Mouse (Mus musculus): ENCODE measurements around the gene Tppp3. TPM values are rescaled to one million over a fixed set of nuclear protein-coding genes. Genes with fewer than 3 reads are reported as not detected.

Gene Tppp3
- polyA plus RNA-seq, 1 experiment from 2014 or later, result 13.5 TPM

DNA sequence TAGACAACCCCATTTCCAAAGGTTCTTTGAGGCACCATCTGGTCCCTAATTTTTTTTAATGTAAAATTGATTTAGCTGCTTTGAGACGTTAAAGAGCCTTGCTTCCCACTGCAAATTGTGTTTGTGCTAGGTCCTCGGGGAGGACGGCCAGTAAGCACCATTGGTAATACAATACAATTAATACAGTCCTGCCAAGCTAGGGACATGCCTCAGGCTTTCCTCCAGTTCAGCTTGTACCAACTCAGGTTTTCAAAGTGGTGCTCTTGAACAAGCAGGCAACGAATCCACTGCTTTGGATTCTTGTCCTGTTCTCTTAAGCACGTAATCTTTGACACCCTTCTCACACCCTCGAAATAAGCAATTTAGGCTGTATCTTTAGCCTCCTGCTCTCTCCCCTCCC is 38.3 kb downstream of the Tppp3 start:
- H3K4me3 ChIP-seq, result no peak overlapping the region
- H3K36me3 ChIP-seq, result no peaks in the 10 kb centered on the region
- DNase-seq (ENCODE audit: low spot score), result no peak
- peaks cover 7% of the 10 kb centered on the region; the same call in 1 of the 2 replicates for H3K27me3 ChIP-seq (ENCODE audit: low read depth, poor library complexity, severe bottlenecking)
- H3K9me3 ChIP-seq (replicated peaks), result no peaks in the 10 kb centered on the region
- no peak overlapping the region for H3K27ac ChIP-seq
- WGBS, result 74% methylated on average over 6 of the region's 6 CpGs
- no peaks in the 10 kb centered on the region for H3K4me1 ChIP-seq

DNA sequence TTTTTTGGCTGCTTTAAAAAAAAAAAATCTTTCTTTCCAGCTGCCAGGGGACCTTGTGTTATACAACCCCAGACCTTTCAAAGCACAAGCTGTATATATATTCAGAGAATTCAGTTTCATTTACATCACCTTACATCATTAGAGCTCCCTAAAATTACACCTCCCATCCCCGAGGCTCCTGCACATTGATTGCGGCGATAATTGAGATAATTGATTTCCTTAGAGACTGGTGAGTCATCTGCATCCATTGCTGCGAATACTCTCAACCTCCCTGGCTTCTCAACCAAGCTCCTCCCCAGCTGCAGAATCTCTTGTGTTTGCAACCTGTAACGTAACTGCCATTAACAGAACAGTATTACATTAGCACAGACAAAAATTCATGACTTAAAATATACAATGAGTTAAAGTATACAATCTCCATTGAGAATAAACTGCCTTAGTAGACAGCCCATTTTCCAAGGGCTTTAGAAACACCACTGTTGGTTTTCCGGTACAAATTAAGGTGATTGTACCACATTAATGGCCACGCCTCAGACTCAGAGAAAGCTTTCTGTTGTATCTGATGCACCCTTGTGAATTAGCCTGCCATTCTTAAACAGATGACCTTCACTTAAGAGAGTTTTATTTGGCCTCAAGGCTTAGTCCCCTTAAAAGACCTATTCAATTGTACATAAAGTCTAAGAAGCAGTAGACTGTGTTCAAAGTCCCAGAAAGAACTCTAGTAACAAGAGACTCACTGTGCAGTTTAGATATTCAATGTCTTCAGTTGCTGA is 39.4 kb downstream of the Tppp3 start:
- no peak overlapping the region for H3K4me3 ChIP-seq
- WGBS, result 75% methylated on average over 7 of the region's 7 CpGs

DNA sequence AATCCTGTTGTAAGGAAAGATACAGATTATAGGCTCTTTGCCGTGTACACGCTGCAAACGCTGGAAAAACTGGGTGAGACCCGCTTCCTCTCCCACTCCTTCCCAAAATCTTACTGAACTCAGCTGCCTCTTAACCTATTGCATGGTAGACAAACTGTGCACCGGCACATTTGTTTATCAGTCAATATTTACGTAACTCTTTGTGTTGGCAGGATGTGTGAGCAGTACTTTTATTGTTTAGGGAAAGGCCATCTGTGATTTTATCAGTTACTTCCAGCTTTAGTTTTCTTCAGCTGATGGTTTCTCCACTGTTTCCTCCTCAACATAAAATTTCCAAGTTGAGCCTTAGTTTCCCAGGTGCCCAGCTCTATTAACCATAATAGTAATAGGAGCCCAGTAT is 44.4 kb downstream of the Tppp3 start:
- Histone ChIP-seq H3K4me3 (no peak overlapping the region), H3K27me3 (ENCODE audit: low read depth, poor library complexity, severe bottlenecking) (no peaks in the 10 kb centered on the region), H3K27ac (no peak overlapping the region), H3K9me3 (replicated peaks) (no peaks in the 10 kb centered on the region), H3K4me1 (no peaks in the 10 kb centered on the region), H3K36me3 (no peaks in the 10 kb centered on the region)
- WGBS, result 82% methylated on average over 6 of the region's 6 CpGs
- DNase-seq (ENCODE audit: low spot score), result no peak

More for the DNA sequence above, 39.4 kb downstream of the Tppp3 start:
- H3K9me3 ChIP-seq (replicated peaks), result no peaks in the 10 kb centered on the region
- H3K4me1 ChIP-seq, result no peaks in the 10 kb centered on the region
- H3K36me3 ChIP-seq, result no peaks in the 10 kb centered on the region
- no peak for DNase-seq (ENCODE audit: low spot score)
- peaks cover 7% of the 10 kb centered on the region; the same call in 1 of the 2 replicates for H3K27me3 ChIP-seq (ENCODE audit: low read depth, poor library complexity, severe bottlenecking)
- H3K27ac ChIP-seq, result no peak overlapping the region

DNA sequence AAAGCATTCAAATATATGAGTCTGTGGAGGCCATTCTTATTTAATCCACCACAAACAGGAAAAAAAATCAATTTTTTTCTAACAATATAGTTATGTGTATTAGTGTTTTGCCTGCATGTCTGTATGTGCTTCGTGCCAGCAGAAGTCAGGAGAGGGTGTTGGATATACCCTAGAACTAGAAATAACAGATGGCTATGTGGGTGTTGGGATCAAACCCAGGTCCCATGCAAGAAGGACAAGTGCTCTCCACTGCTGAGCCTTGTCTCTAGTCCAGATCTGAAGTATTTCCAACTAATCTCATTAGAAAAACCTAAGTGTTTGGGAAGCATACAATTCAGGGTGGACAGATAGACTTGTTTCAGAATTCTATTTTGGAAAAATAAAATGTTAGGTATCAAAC is 49.3 kb downstream of the Tppp3 start:
- Histone ChIP-seq H3K27ac (no peak overlapping the region), H3K4me3 (no peak overlapping the region), H3K27me3 (ENCODE audit: low read depth, poor library complexity, severe bottlenecking) (no peaks in the 10 kb centered on the region), H3K36me3 (no peaks in the 10 kb centered on the region), H3K9me3 (replicated peaks) (no peaks in the 10 kb centered on the region), H3K4me1 (no peaks in the 10 kb centered on the region)
- 85% methylated on average over 1 of the region's 1 CpGs for WGBS
- DNase-seq (ENCODE audit: low spot score), result no peak

DNA sequence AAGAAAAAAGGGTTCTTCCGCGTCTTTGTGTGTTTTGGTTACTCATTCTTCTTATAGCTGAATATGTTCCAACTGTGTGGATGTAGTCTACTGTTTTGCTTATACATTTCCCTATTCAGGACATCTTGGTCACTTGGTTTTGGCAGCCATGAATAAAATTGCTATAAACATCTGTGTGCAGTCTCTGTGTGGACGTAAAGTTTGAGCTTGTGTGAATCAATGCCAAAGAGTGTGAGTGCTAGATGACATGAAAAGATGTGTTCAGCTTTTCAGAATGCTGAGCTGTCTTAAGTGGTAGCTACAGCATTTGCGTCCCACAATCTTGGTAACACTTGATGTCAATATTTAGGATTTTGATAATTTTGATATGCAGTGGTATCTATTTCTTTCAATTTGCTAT is 51.5 kb downstream of the Tppp3 start:
- no peak overlapping the region for H3K27ac ChIP-seq
- no peak for DNase-seq (ENCODE audit: low spot score)
- peaks cover 6% of the 10 kb centered on the region for H3K27me3 ChIP-seq (ENCODE audit: low read depth, poor library complexity, severe bottlenecking)
- H3K4me1 ChIP-seq, result no peaks in the 10 kb centered on the region
- WGBS, result 91% methylated on average over 4 of the region's 4 CpGs
- no peaks in the 10 kb centered on the region for H3K36me3 ChIP-seq
- H3K4me3 ChIP-seq, result no peak overlapping the region
- no peaks in the 10 kb centered on the region for H3K9me3 ChIP-seq (replicated peaks)

DNA sequence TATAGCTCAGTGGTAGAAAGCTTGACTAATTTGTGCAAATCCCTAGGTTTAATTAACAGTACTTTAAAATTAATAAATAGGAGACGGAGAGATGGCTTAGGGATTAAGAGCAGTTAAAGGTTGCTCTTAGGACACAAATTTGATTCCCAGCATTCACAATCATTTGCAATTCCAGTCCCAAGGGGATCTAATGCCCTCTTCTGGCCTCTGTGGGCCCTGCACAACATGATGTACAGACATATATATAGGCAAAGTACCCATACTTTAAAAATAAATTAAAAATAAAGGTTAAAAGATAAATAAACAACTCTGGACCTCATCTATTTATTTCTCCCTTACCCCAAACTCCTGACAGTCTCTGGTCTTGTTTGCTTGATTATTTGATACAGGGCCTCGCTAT is 52.3 kb downstream of the Tppp3 start:
- DNase-seq (ENCODE audit: low spot score), result no peak
- Histone ChIP-seq H3K36me3 (no peaks in the 10 kb centered on the region), H3K27me3 (ENCODE audit: low read depth, poor library complexity, severe bottlenecking) (peaks cover 14% of the 10 kb centered on the region), H3K4me1 (no peaks in the 10 kb centered on the region), H3K27ac (no peak overlapping the region), H3K4me3 (no peak overlapping the region), H3K9me3 (replicated peaks) (no peaks in the 10 kb centered on the region)
- WGBS, result 73% methylated on average over 2 of the region's 2 CpGs

Other genes with a start within 250 kb of the Tppp3 start
- 25.4 and 26.6 TPM in 2 replicates for gene D230025D16Rik, start 246.4 kb downstream of the Tppp3 start, polyA plus RNA-seq (2016; fragmentation: Nextera tagmentation; extraction: Ambion mirVana)
- gene B3gnt9, start 216.4 kb downstream of the Tppp3 start, polyA plus RNA-seq (2016; fragmentation: Nextera tagmentation; extraction: Ambion mirVana), result 1.4 and 1.7 TPM in 2 replicates
- 11.4 and 12.1 TPM in 2 replicates for gene Tradd, start 206.9 kb downstream of the Tppp3 start, polyA plus RNA-seq (2016; fragmentation: Nextera tagmentation; extraction: Ambion mirVana)
- 0.81 and 1.1 TPM in 2 replicates for gene Fbxl8, start 206.9 kb downstream of the Tppp3 start, polyA plus RNA-seq (2016; fragmentation: Nextera tagmentation; extraction: Ambion mirVana)
- 0.10 TPM in 1 of 2 replicates, not detected in the other for gene Hsf4, start 201.7 kb downstream of the Tppp3 start, polyA plus RNA-seq (2016; fragmentation: Nextera tagmentation; extraction: Ambion mirVana)
- 0.40 and 0.45 TPM in 2 replicates for gene Nol3, start 195.4 kb downstream of the Tppp3 start, polyA plus RNA-seq (2016; fragmentation: Nextera tagmentation; extraction: Ambion mirVana)
- 13.9 and 19.2 TPM in 2 replicates for gene 4931428F04Rik, start 181.7 kb downstream of the Tppp3 start, polyA plus RNA-seq (2016; fragmentation: Nextera tagmentation; extraction: Ambion mirVana)
- 11.5 and 15.1 TPM in 2 replicates for gene Exoc3l, start 175.4 kb downstream of the Tppp3 start, polyA plus RNA-seq (2016; fragmentation: Nextera tagmentation; extraction: Ambion mirVana)
- gene E2f4, start 173.9 kb downstream of the Tppp3 start, polyA plus RNA-seq (2016; fragmentation: Nextera tagmentation; extraction: Ambion mirVana), result 144 and 160 TPM in 2 replicates
- gene Elmo3, start 165.9 kb downstream of the Tppp3 start, polyA plus RNA-seq (2016; fragmentation: Nextera tagmentation; extraction: Ambion mirVana), result 1.9 and 2.7 TPM in 2 replicates
- gene Lrrc29, start 145.2 kb downstream of the Tppp3 start, polyA plus RNA-seq (2016; fragmentation: Nextera tagmentation; extraction: Ambion mirVana), result 1.4 TPM in 2 replicates
- gene Tmem208, start 145.2 kb downstream of the Tppp3 start, polyA plus RNA-seq (2016; fragmentation: Nextera tagmentation; extraction: Ambion mirVana), result 102 and 105 TPM in 2 replicates
- gene Fhod1, start 123.6 kb downstream of the Tppp3 start, polyA plus RNA-seq (2016; fragmentation: Nextera tagmentation; extraction: Ambion mirVana), result 2.2 TPM in 2 replicates
- 4.5 and 6.3 TPM in 2 replicates for gene Slc9a5, start 122.7 kb downstream of the Tppp3 start, polyA plus RNA-seq (2016; fragmentation: Nextera tagmentation; extraction: Ambion mirVana)
- 0.28 and 0.74 TPM in 2 replicates for gene Plekhg4, start 98.3 kb downstream of the Tppp3 start, polyA plus RNA-seq (2016; fragmentation: Nextera tagmentation; extraction: Ambion mirVana)
- gene Kctd19, start 58.0 kb downstream of the Tppp3 start, polyA plus RNA-seq (2016; fragmentation: Nextera tagmentation; extraction: Ambion mirVana), result not detected in 2 replicates
- gene Lrrc36, start 58.0 kb downstream of the Tppp3 start, polyA plus RNA-seq (2016; fragmentation: Nextera tagmentation; extraction: Ambion mirVana), result not detected in 2 replicates
- 18.9 and 25.3 TPM in 2 replicates for gene Zdhhc1, start 25.4 kb upstream of the Tppp3 start, polyA plus RNA-seq (2016; fragmentation: Nextera tagmentation; extraction: Ambion mirVana)
- gene Hsd11b2, start 47.2 kb upstream of the Tppp3 start, polyA plus RNA-seq (2016; fragmentation: Nextera tagmentation; extraction: Ambion mirVana), result 78.2 and 83.2 TPM in 2 replicates
- 58.3 and 68.6 TPM in 2 replicates for gene Atp6v0d1, start 94.5 kb upstream of the Tppp3 start, polyA plus RNA-seq (2016; fragmentation: Nextera tagmentation; extraction: Ambion mirVana)
- gene Ripor1, start 133.7 kb upstream of the Tppp3 start, polyA plus RNA-seq (2016; fragmentation: Nextera tagmentation; extraction: Ambion mirVana), result 17.5 and 18.0 TPM in 2 replicates
- 132 and 157 TPM in 2 replicates for gene Ctcf, start 165.0 kb upstream of the Tppp3 start, polyA plus RNA-seq (2016; fragmentation: Nextera tagmentation; extraction: Ambion mirVana)
- 0.39 and 0.69 TPM in 2 replicates for gene Agrp, start 165.9 kb upstream of the Tppp3 start, polyA plus RNA-seq (2016; fragmentation: Nextera tagmentation; extraction: Ambion mirVana)
- gene Carmil2, start 214.7 kb upstream of the Tppp3 start, polyA plus RNA-seq (2016; fragmentation: Nextera tagmentation; extraction: Ambion mirVana), result 0.33 and 0.51 TPM in 2 replicates
- 66.1 and 74.3 TPM in 2 replicates for gene Acd, start 229.6 kb upstream of the Tppp3 start, polyA plus RNA-seq (2016; fragmentation: Nextera tagmentation; extraction: Ambion mirVana)
- gene Pard6a, start 229.6 kb upstream of the Tppp3 start, polyA plus RNA-seq (2016; fragmentation: Nextera tagmentation; extraction: Ambion mirVana), result 11.8 and 12.2 TPM in 2 replicates
- not detected in 2 replicates for gene 4933405L10Rik, start 236.1 kb upstream of the Tppp3 start, polyA plus RNA-seq (2016; fragmentation: Nextera tagmentation; extraction: Ambion mirVana)
- 47.0 and 56.0 TPM in 2 replicates for gene Enkd1, start 236.7 kb upstream of the Tppp3 start, polyA plus RNA-seq (2016; fragmentation: Nextera tagmentation; extraction: Ambion mirVana)